Comparison of ENCODE assay signal across 8 mouse cellular contexts in genomic region chr7:73540202-73541078, GRCm38 (mm10). TPM values are rescaled to one million over a fixed set of nuclear protein-coding genes. Genes with fewer than 3 reads are reported as not detected.
DNase-seq lines count a peak whose midpoint lies in the region; ATAC-seq and TF ChIP-seq lines count a peak whose summit lies in the region.

No protein-coding gene starts in this region.

- peaks cover 4% of the 10 kb centered on the region; the same call in 1 of the 2 replicates for H3K4me1 ChIP-seq in cerebellum, adult 2 months (ENCODE audit: control insufficient read depth, insufficient read depth, low read length)
- H3K4me1 ChIP-seq in forebrain, embryonic 12.5 days, result peaks cover 17% of the 10 kb centered on the region
- peaks cover 13% of the 10 kb centered on the region for H3K4me1 ChIP-seq in liver, embryonic 11.5 days (replicated peaks; ENCODE audit: control insufficient read depth, insufficient read depth, low read length)

- H3K4me3 ChIP-seq in cerebellum, adult 2 months (replicated peaks; ENCODE audit: insufficient read depth, low read depth, low read length), result peak overlapping the region; percentile 52
- peak overlapping the region; percentile 72 for H3K4me3 ChIP-seq in forebrain, embryonic 12.5 days (replicated peaks)
- H3K4me3 ChIP-seq in liver, embryonic 11.5 days (ENCODE audit: low read depth, low read length), result peak overlapping the region; percentile 61

- no peak for TF ChIP-seq CTCF in cerebellum, adult 2 months (IDR thresholded peaks at IDR 0.05; ENCODE audit: borderline replicate concordance, insufficient read depth, low read depth, low read length)

- H3K27me3 ChIP-seq in cerebellum, adult 2 months (ENCODE audit: control insufficient read depth, insufficient read depth, low read length), result no peaks in the 10 kb centered on the region
- H3K27me3 ChIP-seq in forebrain, embryonic 12.5 days, result no peaks in the 10 kb centered on the region
- H3K27me3 ChIP-seq in liver, embryonic 11.5 days (replicated peaks; ENCODE audit: control insufficient read depth, insufficient read depth, low read length), result no peaks in the 10 kb centered on the region

- H3K9me3 ChIP-seq in forebrain, embryonic 12.5 days, result no peaks in the 10 kb centered on the region
- no peaks in the 10 kb centered on the region for H3K9me3 ChIP-seq in liver, embryonic 11.5 days (ENCODE audit: control insufficient read depth, low read length)

- peak overlapping the region; percentile 58; the same call in 1 of the 2 replicates for H3K27ac ChIP-seq in cerebellum, adult 2 months (ENCODE audit: insufficient read depth, low read length)
- H3K27ac ChIP-seq in forebrain, embryonic 12.5 days, result peak overlapping the region; percentile 85
- H3K27ac ChIP-seq in liver, embryonic 11.5 days (ENCODE audit: low read depth, low read length), result peak overlapping the region; percentile 100

- H3K4me2 ChIP-seq in forebrain, embryonic 12.5 days, result peak overlapping the region; percentile 61
- peak overlapping the region; percentile 63 for H3K4me2 ChIP-seq in liver, embryonic 11.5 days

- H3K9ac ChIP-seq in forebrain, embryonic 12.5 days, result peak overlapping the region; percentile 72
- H3K9ac ChIP-seq in liver, embryonic 11.5 days (ENCODE audit: low read depth, low read length), result peak overlapping the region; percentile 75

- ATAC-seq in forebrain, embryonic 12.5 days (ENCODE audit: low FRiP score), result no peak
- ATAC-seq in liver, embryonic 11.5 days (replicated peaks; ENCODE audit: low FRiP score), result no peak
- no peak for ATAC-seq in megakaryocyte progenitor cell, adult 5-6 weeks (replicated peaks; ENCODE audit: poor library complexity)

- no peak for TF ChIP-seq POLR2A in cerebellum, adult 2 months (IDR thresholded peaks at IDR 0.05; ENCODE audit: borderline replicate concordance, insufficient read depth, low read length)

- H3K36me3 ChIP-seq in forebrain, embryonic 12.5 days (replicated peaks), result peaks cover 14% of the 10 kb centered on the region
- H3K36me3 ChIP-seq in liver, embryonic 11.5 days (ENCODE audit: control insufficient read depth, insufficient read depth, low read length), result peaks cover 6% of the 10 kb centered on the region

- WGBS in cerebellum, adult 2 months, result 0% methylated on average over 12 of the region's 12 CpGs
- WGBS in forebrain, embryonic 12.5 days, result 1% methylated on average over 12 of the region's 12 CpGs
- 2% methylated on average over 12 of the region's 12 CpGs for WGBS in liver, embryonic 11.5 days

- DNase-seq in cerebellum, adult 2 months, result no peak
- DNase-seq in cerebellum, postnatal 4 days (ENCODE audit: low spot score in 2 of 2), result no peak
- peak; percentile 71 for DNase-seq in 416B (ENCODE audit: low read depth)
- DNase-seq in liver, embryonic 11.5 days (ENCODE audit: low spot score), result no peak
- DNase-seq in yolk sac, embryonic 10.5 days (ENCODE audit: low spot score), result peak; percentile 47
- DNase-seq in adrenal gland, adult 2 months, result no peak

RNA-seq across cellular contexts. Expression of gene Chd2, which starts 1.2 kb away (rescaled TPM):
- 49.2 and 50.5 TPM in 2 replicates for polyA plus RNA-seq in cerebellum, adult 2 months (2012; rRNA removed)
- 69.4 and 78.8 TPM in 2 replicates for polyA plus RNA-seq in forebrain, embryonic 12.5 days (2016; fragmentation: Nextera tagmentation; extraction: Ambion mirVana)
- polyA plus RNA-seq in liver, embryonic 11.5 days (2014; fragmentation: Nextera tagmentation; extraction: Ambion mirVana), result 30.9 and 34.5 TPM in 2 replicates
- 46.8 and 54.3 TPM in 2 replicates for total RNA-seq in megakaryocyte progenitor cell, adult 5-6 weeks (2015)
- total RNA-seq in megakaryocyte progenitor cell, adult 5-6 weeks (2017), result 82.2 and 117 TPM in 2 replicates
- total RNA-seq in adrenal gland, adult 2 months (2021), result 10 to 100 TPM; 28.3 to 45.9 TPM
- 11.1 and 12.9 TPM in 2 replicates for polyA plus RNA-seq in adrenal gland, adult 2 months (2012; rRNA removed)

Comparison
In these comparisons a context has a peak if more than half of its experiments do, and no peak if none do; other contexts are left out.
1. DNase-seq: peak in 416B (single experiment) and yolk sac, embryonic 10.5 days (single experiment); none in cerebellum, adult 2 months (0 of 2), cerebellum, postnatal 4 days (0 of 2), liver, embryonic 11.5 days (single experiment) and adrenal gland, adult 2 months (single experiment).
2. Peak in every context shown above with its lines, with median percentiles within 50 percentile points of each other: H3K27ac ChIP-seq and H3K4me3 ChIP-seq.